Mouse (Mus musculus) heart, adult 2 months (tissue): ENCODE data around the gene Jazf1. TPM values are rescaled to one million over a fixed set of nuclear protein-coding genes. Genes with fewer than 3 reads are reported as not detected.

Experiments
- DNase-seq, 2 experiments: peaks; one replicate each; pipeline ENCODE4 v3.0.0; 2021
- H3K27ac ChIP-seq: fragments of 200-600 bp; 2 replicates; pipeline ENCODE4 v1.8.1; 2022
- H3K27me3 ChIP-seq: fragments of 200-500 bp; 2 replicates; pipeline ENCODE4 v1.6.1; 2012; ENCODE audit warnings: mild to moderate bottlenecking, low read length, inconsistent platforms, mixed read lengths; ENCODE audit not compliant: control insufficient read depth, insufficient read depth
- H3K36me3 ChIP-seq: fragments of 200-500 bp; 2 replicates; pipeline ENCODE4 v1.6.1; 2012; ENCODE audit warnings: low read length, inconsistent platforms; ENCODE audit not compliant: control insufficient read depth, insufficient read depth
- H3K4me1 ChIP-seq: fragments of 200-500 bp; 2 replicates; pipeline ENCODE4 v1.6.1; 2011; ENCODE audit warnings: low read length; ENCODE audit not compliant: control insufficient read depth, insufficient read depth
- H3K4me3 ChIP-seq: fragments of 200-600 bp; 2 replicates; pipeline ENCODE4 v1.8.1; 2022
- H3K79me2 ChIP-seq: fragments of 200-500 bp; replicated peaks from 2 replicates; pipeline ENCODE4 v1.6.1; 2012; ENCODE audit warnings: mild to moderate bottlenecking, inconsistent platforms, low read length, moderate library complexity, mixed read lengths; ENCODE audit not compliant: control insufficient read depth, insufficient read depth
- H3K9ac ChIP-seq: fragments of 200-500 bp; 2 replicates; pipeline ENCODE4 v1.6.1; 2012; ENCODE audit warnings: low read depth, mild to moderate bottlenecking, control low read depth, inconsistent platforms, low read length, mixed read lengths
- CTCF ChIP-seq: fragments of 200-600 bp; IDR thresholded peaks from 2 replicates; pipeline ENCODE4 v1.8.1; 2022; ENCODE audit warnings: antibody characterized with exemption, mild to moderate bottlenecking, moderate library complexity
- EP300 ChIP-seq: fragments of 200-500 bp; IDR thresholded peaks from 2 replicates; pipeline ENCODE4 v1.6.1; 2011; ENCODE audit warnings: low read depth, low read length, control low read depth; ENCODE audit not compliant: insufficient read depth
- POLR2A ChIP-seq: fragments of 200-500 bp; IDR thresholded peaks from 2 replicates; pipeline ENCODE4 v1.6.1; 2011; ENCODE audit warnings: mild to moderate bottlenecking, low read depth, low read length, control low read depth; ENCODE audit not compliant: insufficient read depth
- WGBS: fragments of 180-500 bp; shearing (Covaris S2); methylation state at CpG from one replicate; pipeline ENCODE4 v1.1.7; 2018; 5-methylcytosine and 5-hydroxymethylcytosine counted together
- intact Hi-C: fragments of 180-260 bp; cut with DNase I; formaldehyde crosslinking; loops from one replicate; pipeline ENCODE4 v1.15.1; 2025
- polyA plus RNA-seq: library from polyadenylated mRNA; depleted of rRNA; stranded (reverse); fragments of >200 nt; gene quantifications from 2 replicates; pipeline ENCODE4 v1.2.3, GENCODE M21; 2012
- total RNA-seq, 2 experiments: library from RNA; stranded (reverse); gene quantifications; 2 replicates each; pipeline ENCODE4 v1.2.3; 2021

The Jazf1 gene
- total and polyA plus RNA-seq, 3 experiments: 1.2 to 2.6 (median 1.4) TPM

DNA sequence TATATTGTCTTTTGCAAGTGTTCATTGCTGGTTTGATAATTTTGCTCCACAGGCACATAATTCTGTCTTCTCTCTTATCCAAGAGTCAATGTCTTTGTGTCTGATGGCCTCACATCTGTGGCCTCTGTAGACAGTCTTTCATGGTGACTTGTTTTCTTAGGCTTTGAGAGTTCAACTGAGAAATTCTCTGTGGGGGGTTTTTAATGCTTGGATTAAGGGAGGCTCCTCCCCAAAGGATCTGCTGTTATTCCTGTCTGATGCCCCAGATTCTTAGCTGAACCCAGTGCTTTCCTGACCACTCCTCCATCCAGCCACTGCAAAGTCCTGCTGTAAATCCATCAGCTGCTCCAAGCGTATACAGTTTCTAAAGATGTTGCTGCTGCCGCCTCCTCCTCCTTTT lies 112.3 kb downstream of the Jazf1 start:
- Histone ChIP-seq H3K4me3 (no peak overlapping the region), H3K79me2 (no peaks in the 10 kb centered on the region), H3K36me3 (no peaks in the 10 kb centered on the region), H3K27me3 (no peaks in the 10 kb centered on the region), H3K4me1 (peaks cover 8% of the 10 kb centered on the region), H3K9ac (no peak overlapping the region), H3K27ac (no peak overlapping the region)
- intact Hi-C loops: loop anchor here (2.0 kb wide), 1 partner anchor 31 kb away; no protein-coding TSS in a partner anchor
- DNase-seq: no peak
- TF ChIP-seq EP300 (no peak), CTCF (no peak), POLR2A (no peak)
- WGBS: 87% methylated on average over 2 of the region's 2 CpGs

DNA sequence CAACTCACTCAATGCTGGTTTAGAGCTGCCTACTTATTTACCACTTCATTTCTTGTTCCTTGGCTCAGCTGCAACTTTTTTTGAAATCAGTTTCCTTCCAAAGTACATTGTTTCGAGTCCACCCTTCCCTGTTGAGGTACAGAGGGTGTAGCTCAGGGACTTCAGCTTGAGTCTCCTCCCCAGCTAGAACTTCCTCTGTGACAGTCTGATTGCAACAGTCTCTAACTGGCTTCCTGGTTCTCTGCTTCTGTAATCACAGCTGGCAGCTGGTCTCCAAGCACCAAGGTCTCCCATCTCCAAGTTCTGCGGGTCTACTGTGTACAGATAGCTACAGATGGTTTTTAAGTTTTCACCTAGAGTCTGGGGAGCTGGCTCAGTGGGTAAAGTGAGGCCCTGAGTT lies 113.1 kb downstream of the Jazf1 start:
- H3K27me3 ChIP-seq: no peaks in the 10 kb centered on the region
- no peaks in the 10 kb centered on the region for H3K79me2 ChIP-seq
- no peak overlapping the region; the same call in 1 of the 2 replicates for H3K27ac ChIP-seq
- H3K36me3 ChIP-seq: no peaks in the 10 kb centered on the region
- no peak for TF ChIP-seq POLR2A
- no peak for TF ChIP-seq CTCF
- 0 out of 2 replicates have a peak, but pooled peaks have one; percentile 13 for TF ChIP-seq EP300
- H3K9ac ChIP-seq: no peak overlapping the region
- peak in 1 of 2 experiments; percentile 20 for DNase-seq
- WGBS: 36% methylated on average over 2 of the region's 2 CpGs
- H3K4me3 ChIP-seq: no peak overlapping the region
- peaks cover 8% of the 10 kb centered on the region for H3K4me1 ChIP-seq
- intact Hi-C loops: no loop called here

DNA sequence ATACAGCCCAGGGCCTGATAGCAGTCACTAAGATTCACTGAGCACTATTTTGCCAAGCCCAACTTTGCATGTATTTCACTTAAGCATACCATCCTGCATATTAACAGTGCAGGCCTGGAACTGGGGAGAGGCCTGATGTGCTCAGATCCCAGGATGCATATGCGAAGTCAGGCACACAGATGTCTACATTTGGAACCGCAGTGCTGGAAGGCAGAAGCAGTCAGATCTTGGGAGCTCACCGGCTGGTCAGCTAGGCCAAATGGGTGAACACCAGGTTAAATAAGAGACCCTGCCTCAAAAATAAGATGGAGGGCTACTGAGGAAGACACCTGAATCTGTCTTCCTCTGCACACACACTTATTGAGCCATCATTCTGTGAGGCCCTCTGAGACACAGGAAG lies 113.6 kb downstream of the Jazf1 start:
- Histone ChIP-seq H3K4me3 (no peak overlapping the region), H3K9ac (no peak overlapping the region), H3K36me3 (no peaks in the 10 kb centered on the region), H3K4me1 (peaks cover 8% of the 10 kb centered on the region), H3K27me3 (no peaks in the 10 kb centered on the region), H3K27ac (peak overlapping the region; percentile 15), H3K79me2 (no peaks in the 10 kb centered on the region)
- WGBS: 98% methylated on average over 3 of the region's 3 CpGs
- intact Hi-C loops: no loop called here
- DNase-seq: no peak
- no peak for TF ChIP-seq CTCF
- no peak for TF ChIP-seq POLR2A
- TF ChIP-seq EP300: no peak

DNA sequence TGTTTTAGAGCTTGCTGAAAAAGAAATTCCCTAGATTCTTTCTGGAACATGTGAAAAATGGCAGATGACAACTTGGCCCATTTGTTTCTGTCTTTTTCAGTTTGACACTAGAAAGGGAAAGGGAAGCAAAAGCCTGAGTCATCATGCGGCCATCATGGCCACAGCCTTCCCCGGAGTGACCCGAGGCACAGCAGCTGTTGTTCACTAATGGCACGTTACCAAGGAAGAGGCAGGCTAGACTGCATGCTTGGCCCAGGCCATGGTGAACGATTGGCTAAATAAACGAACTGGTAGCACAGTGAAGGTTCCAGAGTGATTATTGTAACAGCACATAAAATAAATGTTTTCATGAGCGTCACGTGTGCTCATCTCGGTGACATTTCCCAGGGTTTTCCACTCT lies 114.0 kb downstream of the Jazf1 start:
- DNase-seq: peak; percentile 40 to 53
- intact Hi-C loops: no loop called here

DNA sequence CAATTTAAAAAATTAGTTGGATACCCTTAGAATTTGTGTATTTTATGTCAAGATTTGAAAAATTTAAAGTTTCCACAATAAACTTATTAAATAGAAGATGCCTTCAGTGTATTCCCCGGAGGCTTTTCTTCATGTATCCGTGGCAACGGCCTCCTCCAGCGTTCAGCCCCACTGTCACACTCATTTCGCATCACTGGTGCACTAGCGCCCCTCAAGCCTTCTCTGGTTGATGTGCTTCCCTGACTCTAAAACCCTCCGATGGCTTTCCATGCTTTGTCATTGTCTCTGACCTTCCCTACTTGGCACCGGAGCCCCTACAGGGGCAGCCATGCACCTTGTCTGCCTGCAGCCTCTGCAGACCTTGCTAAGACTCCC lies 115.9 kb downstream of the Jazf1 start:
- no peak overlapping the region for H3K27ac ChIP-seq
- no peak overlapping the region for H3K9ac ChIP-seq
- no peak for DNase-seq
- intact Hi-C loops: no loop called here
- no peaks in the 10 kb centered on the region for H3K27me3 ChIP-seq
- TF ChIP-seq EP300 (no peak), POLR2A (no peak), CTCF (no peak)
- WGBS: 83% methylated on average over 8 of the region's 8 CpGs
- no peaks in the 10 kb centered on the region for H3K36me3 ChIP-seq
- H3K4me1 ChIP-seq: peaks cover 8% of the 10 kb centered on the region
- H3K79me2 ChIP-seq: no peaks in the 10 kb centered on the region
- no peak overlapping the region for H3K4me3 ChIP-seq

More for the DNA sequence above, 114.0 kb downstream of the Jazf1 start:
- Histone ChIP-seq H3K27ac (peak overlapping the region; percentile 15; the same call in 1 of the 2 replicates), H3K36me3 (no peaks in the 10 kb centered on the region), H3K4me1 (peaks cover 8% of the 10 kb centered on the region), H3K79me2 (no peaks in the 10 kb centered on the region), H3K27me3 (no peaks in the 10 kb centered on the region), H3K9ac (no peak overlapping the region), H3K4me3 (no peak overlapping the region)
- TF ChIP-seq POLR2A (no peak), EP300 (0 out of 2 replicates have a peak, but pooled peaks have one; percentile 17)
- WGBS: 63% methylated on average over 9 of the region's 9 CpGs

DNA sequence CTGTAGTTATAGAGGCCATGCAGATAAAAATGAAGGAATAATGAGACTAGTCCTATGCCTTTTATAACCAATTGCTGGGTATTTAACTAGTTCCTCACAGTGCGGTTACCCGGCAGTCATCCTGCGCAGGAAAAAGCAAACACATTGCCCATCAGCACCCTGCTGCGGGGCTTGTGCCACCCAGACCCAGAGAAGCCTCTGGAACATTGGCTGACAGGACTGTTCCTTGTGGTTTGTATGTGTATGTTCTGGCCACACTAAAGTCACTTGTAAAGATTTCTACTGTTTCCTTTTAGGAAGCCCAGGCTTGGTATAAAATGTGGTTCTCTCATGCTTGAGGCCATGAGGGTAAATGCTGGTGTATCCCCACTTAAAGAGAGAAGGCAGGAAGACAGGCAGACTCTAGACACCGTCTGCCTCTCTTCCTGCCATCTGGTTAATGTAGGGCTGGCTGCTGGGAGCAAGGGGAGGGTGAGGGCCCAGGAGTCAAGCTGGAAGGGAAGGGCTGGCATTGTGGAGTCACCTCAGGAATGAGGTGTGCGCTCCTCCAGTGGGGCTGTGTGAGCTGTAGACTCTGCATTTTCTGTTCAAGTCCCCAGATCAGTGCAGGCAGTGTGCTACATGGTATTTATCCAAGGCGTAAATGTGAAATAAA lies 116.4 kb downstream of the Jazf1 start:
- Histone ChIP-seq H3K79me2 (no peaks in the 10 kb centered on the region), H3K27ac (no peak overlapping the region), H3K27me3 (no peaks in the 10 kb centered on the region), H3K4me3 (no peak overlapping the region), H3K4me1 (peaks cover 8% of the 10 kb centered on the region), H3K9ac (no peak overlapping the region), H3K36me3 (no peaks in the 10 kb centered on the region)
- no peak for DNase-seq
- intact Hi-C loops: no loop called here
- WGBS: 81% methylated on average over 7 of the region's 7 CpGs
- TF ChIP-seq EP300 (no peak), CTCF (no peak)
